Mouse (Mus musculus) midbrain, postnatal 0 days (tissue): ENCODE measurements at regions not wholly inside any gene's neighbourhood (a gene's known extent, or its start where the extent isn't known, plus 50 kb on each side); places are given as distances from the start of the nearest gene placed in this dataset.

Experiments used
- ATAC-seq: fragments of 200-750 bp; cut with Nextera tagmentation; 2 replicates; pipeline ENCODE4 v1.8.0; 2017; ENCODE audit warnings: moderate number of reproducible peaks, mild to moderate bottlenecking, moderate TSS enrichment, moderate library complexity; ENCODE audit not compliant: low FRiP score
- DNase-seq: peaks from one replicate; pipeline ENCODE4 v3.0.0-alpha.2; 2015; ENCODE audit warnings: low spot score
- H3K27ac ChIP-seq: fragments of 300-500 bp; sonication (generic); 2 replicates; pipeline ENCODE4 v1.5.1; 2014; ENCODE audit warnings: low read depth, mild to moderate bottlenecking, low read length, mixed read lengths
- H3K27me3 ChIP-seq: fragments of 300-500 bp; sonication (generic); 2 replicates; pipeline ENCODE4 v1.6.1; 2014; ENCODE audit warnings: low read length, control low read depth, mixed read lengths; ENCODE audit not compliant: insufficient read depth
- H3K36me3 ChIP-seq: fragments of 300-500 bp; sonication (generic); 2 replicates; pipeline ENCODE4 v1.6.1; 2014; ENCODE audit warnings: low read length, control low read depth, mixed read lengths; ENCODE audit not compliant: insufficient read depth
- H3K4me1 ChIP-seq: fragments of 300-500 bp; sonication (generic); 2 replicates; pipeline ENCODE4 v1.6.1; 2014; ENCODE audit warnings: mild to moderate bottlenecking, control low read depth, antibody characterized with exemption, low read length, mixed read lengths; ENCODE audit not compliant: insufficient read depth
- H3K4me2 ChIP-seq: fragments of 300-500 bp; sonication (generic); 2 replicates; pipeline ENCODE4 v1.6.1; 2014; ENCODE audit warnings: low read depth, mild to moderate bottlenecking, low read length, mixed read lengths; ENCODE audit not compliant: poor library complexity, severe bottlenecking
- H3K4me3 ChIP-seq: fragments of 300-500 bp; sonication (generic); 2 replicates; pipeline ENCODE4 v1.5.1; 2014; ENCODE audit warnings: low read depth, mild to moderate bottlenecking, low read length, moderate library complexity
- H3K9ac ChIP-seq: fragments of 300-500 bp; sonication (generic); replicated peaks from 2 replicates; pipeline ENCODE4 v1.6.1; 2014; ENCODE audit warnings: mild to moderate bottlenecking, low read length, moderate library complexity, mixed read lengths; ENCODE audit not compliant: poor library complexity, severe bottlenecking
- H3K9me3 ChIP-seq: fragments of 300-500 bp; sonication (generic); 2 replicates; pipeline ENCODE4 v1.6.1; 2016; ENCODE audit warnings: low read length, control low read depth
- CTCF ChIP-seq: IDR thresholded peaks from 2 replicates; pipeline ENCODE4 v1.5.1; 2016; ENCODE audit warnings: antibody characterized with exemption, mild to moderate bottlenecking
- WGBS: fragments of 180-500 bp; shearing (Covaris S2); extraction: QIAGEN DNeasy Blood & Tissue Kit; methylation state at CpG from one replicate; pipeline ENCODE4 v1.1.7; 2014; 5-methylcytosine and 5-hydroxymethylcytosine counted together

- DNase-seq (no peak), ATAC-seq (no peak)
- H3K4me1 ChIP-seq = no peaks in the 10 kb centered on the region
- no peak overlapping the region for H3K27ac ChIP-seq
- no peaks in the 10 kb centered on the region for H3K9me3 ChIP-seq
- no peak for TF ChIP-seq CTCF
- no peaks in the 10 kb centered on the region for H3K27me3 ChIP-seq
- no peak overlapping the region for H3K9ac ChIP-seq
- H3K36me3 ChIP-seq = no peaks in the 10 kb centered on the region
- H3K4me3 ChIP-seq = no peak overlapping the region
- no peak overlapping the region for H3K4me2 ChIP-seq
- 85% methylated on average over 8 of the region's 8 CpGs for WGBS
Observed at GRCm38 (mm10) chr3:143659421-143659978, 545.5 kb downstream of the Lmo4 start.

GRCm38 (mm10) chr3:143647237-143647636, 557.8 kb downstream of the Lmo4 start:
- no peak overlapping the region for H3K4me2 ChIP-seq
- ATAC-seq (no peak), DNase-seq (no peak)
- WGBS = 85% methylated on average over 2 of the region's 2 CpGs
- H3K36me3 ChIP-seq = no peaks in the 10 kb centered on the region
- no peak for TF ChIP-seq CTCF
- H3K9me3 ChIP-seq = no peaks in the 10 kb centered on the region
- H3K27me3 ChIP-seq = no peaks in the 10 kb centered on the region
- no peak overlapping the region for H3K4me3 ChIP-seq
- no peak overlapping the region for H3K27ac ChIP-seq
- H3K4me1 ChIP-seq = no peaks in the 10 kb centered on the region
- no peak overlapping the region for H3K9ac ChIP-seq

- no peak overlapping the region for H3K4me2 ChIP-seq
- 66% methylated on average over 7 of the region's 7 CpGs for WGBS
- TF ChIP-seq CTCF = no peak
Observed at GRCm38 (mm10) chr3:143646836-143647235, 558.2 kb downstream of the Lmo4 start.

GRCm38 (mm10) chr3:143633036-143633435, 572.0 kb downstream of the Lmo4 start:
- no peaks in the 10 kb centered on the region for H3K9me3 ChIP-seq
- no peak overlapping the region for H3K27ac ChIP-seq
- DNase-seq (no peak), ATAC-seq (no peak)
- no peaks in the 10 kb centered on the region for H3K36me3 ChIP-seq
- WGBS = 83% methylated on average over 2 of the region's 2 CpGs
- H3K4me3 ChIP-seq = no peak overlapping the region
- H3K4me2 ChIP-seq = no peak overlapping the region
- H3K27me3 ChIP-seq = no peaks in the 10 kb centered on the region
- no peak for TF ChIP-seq CTCF
- no peak overlapping the region for H3K9ac ChIP-seq
- no peaks in the 10 kb centered on the region for H3K4me1 ChIP-seq

More at GRCm38 (mm10) chr3:143646836-143647235, 558.2 kb downstream of the Lmo4 start:
- H3K36me3 ChIP-seq = no peaks in the 10 kb centered on the region
- H3K4me3 ChIP-seq = no peak overlapping the region
- H3K9me3 ChIP-seq = no peaks in the 10 kb centered on the region
- no peak overlapping the region for H3K27ac ChIP-seq
- H3K4me1 ChIP-seq = no peaks in the 10 kb centered on the region
- DNase-seq (no peak), ATAC-seq (no peak)
- H3K27me3 ChIP-seq = no peaks in the 10 kb centered on the region
- no peak overlapping the region for H3K9ac ChIP-seq

- TF ChIP-seq CTCF = no peak
Observed at GRCm38 (mm10) chr3:143631183-143631582, 573.8 kb downstream of the Lmo4 start.

GRCm38 (mm10) chr3:143624906-143625305, 580.1 kb downstream of the Lmo4 start:
- Histone ChIP-seq H3K36me3 (no peaks in the 10 kb centered on the region), H3K9ac (no peak overlapping the region), H3K4me2 (no peak overlapping the region), H3K4me3 (no peak overlapping the region), H3K4me1 (no peaks in the 10 kb centered on the region), H3K9me3 (no peaks in the 10 kb centered on the region), H3K27me3 (no peaks in the 10 kb centered on the region), H3K27ac (no peak overlapping the region)
- TF ChIP-seq CTCF = no peak
- 94% methylated on average over 3 of the region's 3 CpGs for WGBS
- DNase-seq (no peak), ATAC-seq (no peak)

More at GRCm38 (mm10) chr3:143631183-143631582, 573.8 kb downstream of the Lmo4 start:
- Histone ChIP-seq H3K36me3 (no peaks in the 10 kb centered on the region), H3K9me3 (no peaks in the 10 kb centered on the region), H3K27ac (no peak overlapping the region), H3K9ac (no peak overlapping the region), H3K27me3 (no peaks in the 10 kb centered on the region), H3K4me3 (no peak overlapping the region), H3K4me2 (no peak overlapping the region), H3K4me1 (no peaks in the 10 kb centered on the region)
- 63% methylated on average over 10 of the region's 10 CpGs for WGBS
- DNase-seq (no peak), ATAC-seq (no peak)
